Mouse (Mus musculus) urinary bladder, postnatal 4 days (tissue): ENCODE data around the gene Rab24.

Experiments
- DNase-seq, 2 experiments: peaks; one replicate each; pipeline ENCODE4 v3.0.0; 2021 to 2022; ENCODE audit warnings: low spot score in 2 of 2

Rab24 gene

DNA sequence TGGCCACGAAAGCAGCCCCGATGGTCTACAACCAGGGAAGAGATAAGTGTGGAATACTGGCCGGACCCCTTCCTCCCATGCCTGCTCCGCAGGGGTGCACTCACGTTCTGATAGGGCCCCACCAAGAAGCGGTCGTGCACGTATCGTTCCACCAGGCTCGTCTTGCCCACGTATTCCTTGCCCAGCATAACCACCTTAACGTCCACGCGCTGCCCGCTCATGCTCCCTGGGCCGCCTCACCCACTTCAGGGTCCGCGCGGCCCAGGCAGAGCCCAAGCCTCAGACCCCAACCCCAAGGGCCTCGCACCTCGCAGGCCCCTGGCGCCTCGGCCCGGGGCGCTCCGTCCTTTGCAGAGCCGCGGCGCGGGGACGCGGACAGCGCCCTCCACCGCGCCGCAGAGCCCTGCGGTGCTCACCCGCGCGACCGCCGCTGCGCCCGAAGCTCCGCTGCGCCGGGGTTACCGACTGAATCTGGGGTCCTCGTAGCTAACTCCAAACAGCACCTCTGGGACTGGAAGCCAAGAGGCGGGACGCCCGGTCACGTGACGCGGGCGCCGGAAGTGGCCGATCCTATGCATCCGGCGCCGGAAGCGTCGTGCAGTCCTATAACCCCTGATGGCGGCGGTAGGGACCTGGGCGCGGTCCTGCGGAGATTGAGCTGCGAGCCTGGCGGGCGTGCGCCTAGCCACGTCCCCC lies at the start of gene Rab24:
Gene Rab24, minus strand, starts transcription at position 513 of the 696 bp plus-strand sequence.
- DNase-seq: peak; percentile 85 to 90

DNA sequence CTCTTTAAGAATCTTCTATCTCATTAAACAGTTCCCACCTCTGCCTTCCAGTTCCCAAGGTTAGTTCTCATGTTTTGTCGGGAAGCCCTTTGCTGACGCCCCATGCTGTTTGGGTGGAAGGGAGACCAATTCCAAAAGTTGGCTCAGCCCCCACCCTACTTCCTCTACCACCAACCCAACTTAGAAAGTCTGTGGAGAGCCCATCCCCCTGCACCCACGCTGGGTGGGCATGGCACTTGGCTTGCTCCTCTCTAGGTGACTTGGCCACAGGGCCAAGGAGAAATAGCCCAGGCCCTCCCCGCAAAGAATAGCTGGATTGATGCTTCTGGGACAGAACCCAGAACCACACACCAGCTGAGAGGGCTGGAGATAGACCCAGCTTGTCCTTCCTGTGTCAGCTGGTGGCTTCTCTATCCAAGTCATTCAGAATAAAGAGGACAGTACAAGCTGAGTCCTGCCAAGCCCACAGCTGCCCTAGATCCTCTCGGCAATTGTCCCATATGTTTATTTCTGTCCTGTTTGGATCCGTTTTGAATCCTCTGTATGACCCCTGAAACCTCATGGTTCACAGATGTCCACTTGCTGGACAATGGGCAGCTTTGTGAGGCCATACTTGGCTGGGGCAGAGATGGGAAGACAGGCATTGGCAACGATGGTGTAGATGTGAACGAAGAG lies 49.4 kb upstream of the Rab24 start:
- DNase-seq: no peak

- no peak for DNase-seq
Measured at GRCm38 (mm10) chr13:55370234-55370633, 48.5 kb upstream of the Rab24 start.

DNA sequence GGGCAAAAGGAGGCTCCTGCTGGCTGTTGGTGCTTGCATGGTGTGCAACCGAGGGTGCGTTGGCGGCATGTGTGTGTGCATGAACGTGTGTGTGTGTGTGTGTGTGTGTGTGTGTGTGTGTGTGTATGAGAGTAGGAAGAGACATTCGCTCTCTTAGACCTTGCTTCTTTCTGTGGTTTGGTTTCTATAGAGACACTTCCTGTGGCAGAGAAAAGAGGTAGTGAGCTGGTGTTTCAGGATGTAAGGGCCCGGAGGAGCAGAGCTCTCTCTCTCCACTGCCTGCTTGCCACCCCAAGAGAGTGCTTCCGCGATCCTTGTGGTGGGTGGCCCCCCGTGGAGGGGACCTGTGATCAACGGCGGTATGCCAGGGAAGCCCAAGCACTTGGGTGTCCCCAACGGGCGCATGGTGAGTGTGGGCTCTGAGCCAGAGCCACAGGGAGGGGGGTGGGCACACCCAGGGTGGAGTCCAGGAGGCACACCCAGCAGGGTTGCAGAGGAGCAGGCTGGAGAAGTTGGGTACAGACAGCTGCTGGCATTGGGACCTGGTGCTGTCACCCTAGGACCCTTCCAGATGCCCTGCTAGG lies 47.9 kb upstream of the Rab24 start, which contains the start of gene Rgs14:
Gene Rgs14, plus strand, starts transcription at position 202 of the 584 bp plus-strand sequence.
- DNase-seq: no peak

- DNase-seq: no peak
Measured at GRCm38 (mm10) chr13:55368401-55368800, 46.7 kb upstream of the Rab24 start.

GRCm38 (mm10) chr13:55362453-55363060 lies 40.8 kb upstream of the Rab24 start, which contains the start of gene Lman2:
Gene Lman2, minus strand, starts transcription at chr13:55362783.
- DNase-seq: peak; percentile 95 to 98

DNA sequence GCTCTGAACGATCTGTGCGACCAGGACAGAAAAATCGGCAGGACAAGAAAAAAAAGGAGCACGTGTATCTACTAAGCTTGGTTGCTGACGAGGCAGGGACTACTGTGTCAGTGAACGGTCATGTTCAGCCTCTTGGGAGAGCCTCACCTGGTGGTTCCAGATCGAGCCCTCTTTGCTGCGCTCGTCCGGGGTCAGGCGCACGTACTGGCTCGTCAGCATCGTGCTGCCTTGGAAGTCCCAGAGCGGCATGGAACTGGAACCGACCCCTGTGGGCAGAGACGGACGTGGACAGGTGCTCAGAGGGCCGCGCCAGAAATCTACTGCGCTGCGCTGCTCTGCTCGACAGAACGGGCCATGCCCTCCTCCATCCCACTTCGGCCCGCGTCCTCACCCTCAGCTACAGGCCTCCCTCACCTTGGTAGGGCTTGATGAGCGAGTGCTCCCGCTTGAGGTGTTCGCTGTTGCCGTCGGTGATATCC lies 40.3 kb upstream of the Rab24 start:
- DNase-seq: no peak

DNA sequence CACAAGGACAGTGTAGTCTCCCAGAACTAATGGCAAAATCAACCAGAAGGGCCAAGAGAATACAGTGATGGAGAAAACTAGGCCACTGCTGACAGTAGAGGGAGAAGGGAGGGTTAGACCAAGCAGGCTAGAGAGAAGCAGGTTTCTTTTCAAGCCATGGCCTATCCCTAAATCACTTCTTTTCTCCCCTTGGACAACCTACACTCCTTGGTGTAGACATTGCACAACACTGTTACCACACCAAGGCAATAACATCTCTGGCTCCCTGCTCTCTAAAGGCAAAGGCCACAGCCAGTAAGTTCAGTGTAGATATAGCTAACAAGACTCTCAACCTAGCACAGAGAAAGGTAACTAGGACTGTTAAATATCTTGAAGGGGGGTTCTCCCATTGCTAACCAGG lies 39.4 kb upstream of the Rab24 start:
- DNase-seq: no peak

GRCm38 (mm10) chr13:55346745-55347144 lies 25.0 kb upstream of the Rab24 start:
- DNase-seq: no peak

DNA sequence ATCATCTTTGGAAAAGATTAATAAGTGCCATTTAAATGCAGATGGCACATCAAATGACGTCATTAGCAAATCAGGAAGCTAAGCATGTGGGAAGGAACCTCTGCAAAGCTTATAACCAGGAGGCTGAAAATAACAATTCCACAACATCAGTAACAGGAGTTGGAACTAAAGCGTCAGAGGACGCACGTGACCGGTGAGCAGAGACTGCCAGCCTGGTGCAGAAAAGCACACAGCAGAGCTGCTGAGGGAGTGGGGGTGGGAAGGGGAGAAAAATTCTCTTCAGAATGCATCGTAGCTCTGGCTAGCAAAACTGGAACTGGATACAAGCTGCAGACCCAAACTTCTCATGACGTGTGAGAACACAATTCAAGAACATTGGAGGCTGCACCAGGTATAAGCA lies 22.5 kb upstream of the Rab24 start:
- DNase-seq: no peak

DNA sequence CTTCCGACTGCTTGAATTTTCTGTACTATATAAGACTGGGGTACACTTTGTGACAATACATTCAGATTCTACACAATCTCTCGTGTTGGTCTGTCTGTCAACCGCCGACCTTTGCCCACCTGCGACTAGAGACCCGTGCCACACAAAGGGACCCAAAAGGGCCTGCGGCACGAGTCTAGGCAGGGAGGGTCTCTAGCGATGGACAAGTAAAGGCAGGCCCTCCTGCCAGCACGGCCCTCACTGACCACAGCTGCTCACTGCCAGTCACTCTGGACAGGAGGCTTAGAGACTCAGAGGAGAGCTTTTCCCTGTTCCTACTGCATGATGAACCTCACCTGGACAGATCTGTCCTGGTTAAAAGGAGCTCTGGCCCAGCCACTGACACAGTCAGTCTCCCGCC lies 20.7 kb upstream of the Rab24 start:
- DNase-seq: no peak

DNA sequence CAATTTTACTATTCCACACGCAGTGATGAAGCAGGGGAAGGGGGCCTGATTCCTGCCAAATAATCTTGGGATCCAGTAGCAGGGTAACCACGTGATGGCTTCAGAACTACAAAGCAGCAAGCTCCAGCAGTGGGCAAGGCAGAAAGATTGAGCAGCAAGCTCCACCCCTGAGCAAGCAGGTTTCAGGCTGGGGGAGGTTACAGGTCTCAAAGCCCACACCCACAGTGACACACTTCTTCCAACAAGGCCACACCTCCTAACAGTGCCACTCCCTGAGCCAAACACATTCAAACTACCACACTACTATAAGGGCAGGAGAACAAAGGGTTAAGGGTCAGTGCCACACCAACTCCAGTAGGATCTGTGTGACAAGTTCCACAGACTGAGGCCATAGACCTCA lies 17.5 kb upstream of the Rab24 start:
- DNase-seq: no peak

DNA sequence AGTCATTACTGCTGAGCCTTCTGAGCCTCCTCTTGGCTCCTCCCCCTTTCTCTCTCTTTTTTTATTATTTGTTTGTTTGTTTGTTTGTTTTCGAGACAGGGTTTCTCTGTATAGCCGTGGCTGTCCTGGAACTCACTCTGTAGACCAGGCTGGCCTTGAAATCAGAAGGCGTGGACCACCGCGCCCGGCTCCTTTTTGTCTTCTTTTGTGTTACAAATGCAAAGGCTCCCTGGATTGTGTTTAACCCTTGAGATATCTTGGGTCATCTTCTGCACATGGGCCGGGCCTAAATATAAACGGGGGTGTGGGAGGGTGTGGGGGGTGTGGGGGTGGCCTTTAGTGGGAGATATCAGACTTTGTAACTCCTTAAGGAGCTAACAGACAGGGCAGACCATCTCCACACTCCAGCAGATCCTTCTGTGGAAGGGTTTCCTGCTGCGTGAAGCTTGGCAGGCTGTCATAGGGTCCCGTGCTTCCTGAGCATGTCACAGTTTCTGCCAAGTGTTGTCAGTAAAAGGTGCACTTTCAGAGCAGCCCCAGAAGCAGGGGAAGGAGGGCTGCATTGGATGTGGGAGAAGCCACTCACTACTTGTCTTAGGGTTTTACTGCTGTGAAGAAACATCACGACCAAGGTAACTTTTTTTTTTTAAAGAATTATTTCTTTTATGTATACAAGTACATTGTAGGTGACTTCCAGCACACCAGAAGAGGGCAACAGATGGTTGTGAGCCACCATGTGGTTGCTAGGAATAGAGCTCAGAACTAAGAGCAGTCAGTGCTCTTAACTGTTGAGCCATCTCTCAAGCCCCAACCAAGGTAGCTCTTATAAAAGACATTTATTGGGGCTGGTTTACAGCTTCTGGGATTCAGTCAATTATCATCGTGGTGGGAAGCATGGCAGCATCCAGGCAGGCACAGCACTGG lies 16.6 kb upstream of the Rab24 start:
- DNase-seq: no peak

- DNase-seq: no peak
Measured at GRCm38 (mm10) chr13:55337341-55337975, 15.7 kb upstream of the Rab24 start.

DNA sequence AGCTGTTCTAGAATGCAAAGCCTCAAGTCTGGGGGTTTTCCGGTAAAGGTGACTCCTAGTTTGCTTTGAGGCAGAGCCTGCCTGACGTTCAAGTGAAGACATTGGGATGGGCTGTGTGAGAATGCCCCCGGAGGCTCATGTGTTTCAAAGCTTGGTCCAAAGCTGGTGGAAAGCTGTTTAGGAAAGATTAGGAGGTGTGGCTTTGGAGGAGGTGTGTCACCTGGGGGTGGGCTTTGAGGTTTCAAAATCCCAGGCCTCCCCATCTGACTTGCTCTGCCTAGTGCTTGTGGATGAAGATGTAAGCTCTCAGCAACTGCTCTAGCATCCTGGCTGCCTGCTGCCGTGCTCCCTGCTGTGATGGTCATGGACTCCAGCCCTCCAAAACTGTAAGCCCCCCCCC lies 14.0 kb upstream of the Rab24 start:
- no peak for DNase-seq

DNA sequence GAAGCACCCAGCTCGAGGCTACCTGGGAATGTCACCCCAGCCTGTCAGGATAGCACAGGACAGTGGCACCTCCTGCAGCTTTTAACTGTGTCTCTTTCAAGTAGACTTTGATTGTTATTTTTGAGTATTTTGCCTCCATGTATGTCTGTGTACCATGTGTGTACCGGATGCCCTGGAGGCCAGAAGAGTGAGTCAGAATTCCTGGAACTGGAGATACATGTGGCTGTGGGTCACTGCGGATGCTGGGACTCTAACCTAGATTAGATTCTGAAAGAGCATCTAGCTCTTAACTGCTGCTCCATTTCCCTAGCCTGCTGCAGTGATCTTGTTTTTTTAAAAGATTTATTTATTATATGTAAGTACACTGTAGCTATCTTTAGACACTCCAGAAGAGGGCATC lies 10.6 kb upstream of the Rab24 start:
- no peak for DNase-seq

- DNase-seq: no peak
Measured at GRCm38 (mm10) chr13:55330567-55331400, 9.0 kb upstream of the Rab24 start.

- peak; percentile 83 to 86 for DNase-seq
Measured at GRCm38 (mm10) chr13:55329683-55330566, 8.2 kb upstream of the Rab24 start, which contains the start of gene Mxd3. Gene Mxd3, minus strand, starts transcription at chr13:55329823.
